Mouse (Mus musculus): ENCODE data around the gene Rimbp2. TPM values are rescaled to one million over a fixed set of nuclear protein-coding genes. Genes with fewer than 3 reads are reported as not detected.
"Not testable (repeated sequence)": the region's sequence is repeated elsewhere in the genome, so short reads cannot be mapped to it uniquely, and the experiment has no call there.

Gene Rimbp2
- 3.2 and 3.4 TPM in 2 replicates for polyA plus RNA-seq (2015; fragmentation: Nextera tagmentation; extraction: Ambion mirVana)

GRCm38 (mm10) chr5:128953278-128954070 is at the start of gene Rimbp2:
Rimbp2 (minus strand) TSS chr5:128953486.
- Histone ChIP-seq H3K4me2 (replicated peaks) (peak within 1 kb of the TSS; percentile 83), H3K27me3 (no peaks in the 10 kb centered on the region), H3K9me3 (no peaks in the 10 kb centered on the region), H3K9ac (replicated peaks) (peak within 1 kb of the TSS; percentile 62), H3K4me3 (peak within 1 kb of the TSS; percentile 56), H3K4me1 (peaks cover 17% of the 10 kb centered on the region), H3K36me3 (no peaks in the 10 kb centered on the region), H3K27ac (replicated peaks) (peak within 1 kb of the TSS; percentile 82)
- 10% methylated on average over 16 of the region's 17 CpGs for WGBS
- ATAC-seq (replicated peaks): peak; percentile 62

DNA sequence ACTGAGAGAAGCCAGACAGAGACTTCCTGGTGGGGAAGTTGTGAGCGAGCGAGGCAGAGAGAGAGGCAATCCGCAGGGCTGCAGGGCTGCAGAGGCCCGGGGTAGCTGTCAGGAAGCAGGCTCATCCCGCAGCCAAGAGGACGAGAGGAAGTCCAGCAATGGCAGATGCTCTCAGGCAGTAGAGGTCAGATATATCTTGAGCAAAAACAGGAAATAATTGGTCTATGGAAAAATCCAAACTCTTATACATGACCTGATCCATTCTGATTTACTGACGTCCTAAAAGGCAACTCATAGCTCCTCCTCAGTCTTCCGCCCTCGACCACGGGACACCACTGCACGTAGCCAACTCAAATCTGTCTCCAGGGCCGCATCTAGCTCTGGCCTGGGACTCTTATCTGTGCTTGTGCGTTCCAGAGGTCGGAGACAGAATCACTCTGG is 49.3 kb upstream of the Rimbp2 start:
- H3K27ac ChIP-seq (replicated peaks): no peak overlapping the region
- WGBS: 74% methylated on average over 14 of the region's 14 CpGs

GRCm38 (mm10) chr5:129000706-129001468 is 47.6 kb upstream of the Rimbp2 start:
- H3K27me3 ChIP-seq: no peaks in the 10 kb centered on the region
- no peak overlapping the region for H3K4me2 ChIP-seq (replicated peaks)
- H3K9ac ChIP-seq (replicated peaks): no peak overlapping the region
- no peaks in the 10 kb centered on the region for H3K36me3 ChIP-seq
- H3K9me3 ChIP-seq: no peaks in the 10 kb centered on the region
- no peak overlapping the region for H3K4me3 ChIP-seq
- no peak for ATAC-seq (replicated peaks)
- no peak overlapping the region for H3K27ac ChIP-seq (replicated peaks)
- H3K4me1 ChIP-seq: no peaks in the 10 kb centered on the region
- WGBS: 54% methylated on average over 8 of the region's 8 CpGs

More for the DNA sequence above, 49.3 kb upstream of the Rimbp2 start:
- no peak overlapping the region for H3K9ac ChIP-seq (replicated peaks)
- no peaks in the 10 kb centered on the region for H3K27me3 ChIP-seq
- H3K4me2 ChIP-seq (replicated peaks): no peak overlapping the region
- ATAC-seq (replicated peaks): no peak
- H3K9me3 ChIP-seq: no peaks in the 10 kb centered on the region
- peaks cover 13% of the 10 kb centered on the region for H3K4me1 ChIP-seq
- no peak overlapping the region for H3K4me3 ChIP-seq
- no peaks in the 10 kb centered on the region for H3K36me3 ChIP-seq

DNA sequence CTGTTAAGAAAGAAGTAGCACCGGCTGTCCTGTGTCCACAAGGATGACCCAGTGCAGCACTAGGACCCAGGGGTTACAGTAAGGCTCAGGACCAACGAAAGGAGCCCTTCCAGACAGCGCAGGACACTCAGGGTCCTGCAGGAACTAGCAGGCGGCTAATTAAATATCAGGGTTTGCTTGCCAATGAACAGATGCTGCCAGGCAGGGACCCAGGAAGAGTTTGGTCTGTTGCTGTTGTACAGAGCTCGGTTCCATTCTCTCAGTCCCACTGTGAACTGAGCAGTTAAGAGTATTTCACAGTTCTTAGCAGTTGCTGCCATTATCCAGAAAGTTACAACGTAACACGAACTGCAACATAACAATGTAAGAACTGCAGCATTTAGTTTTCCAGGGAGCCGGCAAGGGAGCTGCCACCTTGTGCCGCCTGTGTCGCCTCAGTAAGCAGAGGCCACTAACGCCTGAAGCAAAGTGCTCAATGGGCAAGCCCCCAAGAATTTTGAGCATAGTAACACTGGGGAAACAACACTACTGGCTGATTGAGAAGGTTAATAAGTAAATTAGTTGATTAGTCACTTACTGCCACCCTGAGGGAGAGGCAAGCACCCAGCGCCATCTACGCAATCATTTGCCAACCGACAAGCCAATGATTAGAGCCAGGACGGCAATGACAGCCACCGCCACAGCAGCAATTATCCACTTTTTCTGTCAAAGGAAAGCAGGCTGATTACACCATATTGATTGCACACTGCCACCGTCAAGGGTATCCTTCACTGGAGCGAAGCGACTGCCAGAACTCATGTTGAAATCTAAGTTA is 34.1 kb upstream of the Rimbp2 start:
- H3K27me3 ChIP-seq: no peaks in the 10 kb centered on the region
- H3K27ac ChIP-seq (replicated peaks): 0 out of 2 replicates have a peak overlapping the region, but pooled peaks have one; percentile 38
- peaks cover 19% of the 10 kb centered on the region for H3K4me1 ChIP-seq
- H3K4me2 ChIP-seq (replicated peaks): no peak overlapping the region
- no peak overlapping the region for H3K9ac ChIP-seq (replicated peaks)
- peak; percentile 74 for ATAC-seq (replicated peaks)
- no peak overlapping the region for H3K4me3 ChIP-seq
- 46% methylated on average over 19 of the region's 19 CpGs for WGBS
- no peaks in the 10 kb centered on the region for H3K9me3 ChIP-seq
- peaks cover 14% of the 10 kb centered on the region for H3K36me3 ChIP-seq

GRCm38 (mm10) chr5:128985946-128986345 is 32.7 kb upstream of the Rimbp2 start:
- 82% methylated on average over 13 of the region's 13 CpGs for WGBS
- no peak overlapping the region for H3K4me3 ChIP-seq

GRCm38 (mm10) chr5:128984536-128984935 is 31.2 kb upstream of the Rimbp2 start:
- no peak overlapping the region for H3K27ac ChIP-seq (replicated peaks)
- no peak overlapping the region for H3K4me3 ChIP-seq
- H3K4me2 ChIP-seq (replicated peaks): no peak overlapping the region
- H3K4me1 ChIP-seq: peaks cover 19% of the 10 kb centered on the region
- ATAC-seq (replicated peaks): no peak
- WGBS: 90% methylated on average over 6 of the region's 6 CpGs
- no peak overlapping the region for H3K9ac ChIP-seq (replicated peaks)
- no peaks in the 10 kb centered on the region for H3K27me3 ChIP-seq
- no peaks in the 10 kb centered on the region for H3K36me3 ChIP-seq
- H3K9me3 ChIP-seq: no peaks in the 10 kb centered on the region

More at GRCm38 (mm10) chr5:128985946-128986345, 32.7 kb upstream of the Rimbp2 start:
- ATAC-seq (replicated peaks): no peak
- 0 out of 2 replicates have a peak, but pooled peaks cover 4% of the 10 kb centered on the region for H3K36me3 ChIP-seq
- H3K9me3 ChIP-seq: no peaks in the 10 kb centered on the region
- no peak overlapping the region for H3K4me2 ChIP-seq (replicated peaks)
- H3K27ac ChIP-seq (replicated peaks): no peak overlapping the region
- H3K4me1 ChIP-seq: peaks cover 19% of the 10 kb centered on the region
- H3K27me3 ChIP-seq: no peaks in the 10 kb centered on the region
- H3K9ac ChIP-seq (replicated peaks): no peak overlapping the region

DNA sequence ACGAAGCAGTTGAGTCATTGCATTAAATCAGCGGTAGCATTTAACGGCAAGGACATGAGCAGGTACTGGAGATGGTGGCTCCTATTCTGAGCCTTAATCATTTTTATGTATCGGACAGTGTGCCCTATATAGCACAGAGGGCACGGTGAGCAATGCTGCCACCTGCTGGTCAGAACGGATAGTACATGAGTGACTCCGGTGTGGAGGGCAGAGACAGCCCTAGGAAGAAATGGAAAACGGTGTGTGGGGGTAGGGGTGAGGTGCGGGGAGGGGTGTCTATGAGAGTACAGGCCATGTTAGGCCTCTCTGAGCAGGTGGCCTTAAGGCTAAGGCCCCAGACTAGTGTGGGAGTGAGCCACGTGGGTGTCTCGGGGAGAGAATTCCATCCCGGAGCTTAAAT is 28.3 kb upstream of the Rimbp2 start:
- ATAC-seq (replicated peaks): peak; percentile 68; the same call in 1 of the 2 replicates
- no peak overlapping the region for H3K9ac ChIP-seq (replicated peaks)
- WGBS: 28% methylated on average over 12 of the region's 12 CpGs
- H3K36me3 ChIP-seq: no peaks in the 10 kb centered on the region
- H3K4me1 ChIP-seq: 0 out of 2 replicates have a peak, but pooled peaks cover 4% of the 10 kb centered on the region
- H3K4me3 ChIP-seq: no peak overlapping the region
- no peaks in the 10 kb centered on the region for H3K9me3 ChIP-seq
- H3K27me3 ChIP-seq: no peaks in the 10 kb centered on the region
- H3K4me2 ChIP-seq (replicated peaks): no peak overlapping the region
- H3K27ac ChIP-seq (replicated peaks): no peak overlapping the region

- no peak for ATAC-seq (replicated peaks)
- no peaks in the 10 kb centered on the region for H3K36me3 ChIP-seq
- no peak overlapping the region for H3K27ac ChIP-seq (replicated peaks)
- no peak overlapping the region for H3K9ac ChIP-seq (replicated peaks)
- H3K9me3 ChIP-seq: no peaks in the 10 kb centered on the region
- no peak overlapping the region for H3K4me3 ChIP-seq
- H3K4me2 ChIP-seq (replicated peaks): no peak overlapping the region
- WGBS: 75% methylated on average over 7 of the region's 7 CpGs
- no peaks in the 10 kb centered on the region for H3K4me1 ChIP-seq
- no peaks in the 10 kb centered on the region for H3K27me3 ChIP-seq
Measured at GRCm38 (mm10) chr5:128980857-128981256, 27.6 kb upstream of the Rimbp2 start.

DNA sequence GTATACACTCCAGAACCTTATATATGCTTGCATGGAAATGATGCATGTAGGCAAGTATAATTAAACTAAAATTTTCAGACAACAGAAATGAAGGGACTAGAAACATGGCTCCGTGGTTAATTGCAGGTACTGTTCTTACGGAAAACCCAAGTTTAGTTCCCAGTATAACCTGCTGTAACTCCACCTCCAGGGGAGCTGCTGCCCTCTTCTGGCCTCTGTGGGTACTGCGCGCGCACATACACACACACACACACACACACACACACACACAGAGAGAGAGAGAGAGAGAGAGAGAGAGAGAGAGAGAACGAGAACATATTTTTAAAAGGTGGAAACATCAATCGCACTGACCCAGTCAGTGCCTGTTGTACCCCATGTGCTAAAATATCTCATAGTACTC is 25.7 kb upstream of the Rimbp2 start:
- H3K9me3 ChIP-seq: no peaks in the 10 kb centered on the region
- over 99% methylated on average over 7 of the region's 7 CpGs for WGBS
- no peak overlapping the region for H3K4me2 ChIP-seq (replicated peaks)
- no peaks in the 10 kb centered on the region for H3K4me1 ChIP-seq
- no peak for ATAC-seq (replicated peaks)
- no peak overlapping the region for H3K9ac ChIP-seq (replicated peaks)
- H3K4me3 ChIP-seq: no peak overlapping the region
- H3K36me3 ChIP-seq: no peaks in the 10 kb centered on the region
- H3K27ac ChIP-seq (replicated peaks): no peak overlapping the region
- no peaks in the 10 kb centered on the region for H3K27me3 ChIP-seq

DNA sequence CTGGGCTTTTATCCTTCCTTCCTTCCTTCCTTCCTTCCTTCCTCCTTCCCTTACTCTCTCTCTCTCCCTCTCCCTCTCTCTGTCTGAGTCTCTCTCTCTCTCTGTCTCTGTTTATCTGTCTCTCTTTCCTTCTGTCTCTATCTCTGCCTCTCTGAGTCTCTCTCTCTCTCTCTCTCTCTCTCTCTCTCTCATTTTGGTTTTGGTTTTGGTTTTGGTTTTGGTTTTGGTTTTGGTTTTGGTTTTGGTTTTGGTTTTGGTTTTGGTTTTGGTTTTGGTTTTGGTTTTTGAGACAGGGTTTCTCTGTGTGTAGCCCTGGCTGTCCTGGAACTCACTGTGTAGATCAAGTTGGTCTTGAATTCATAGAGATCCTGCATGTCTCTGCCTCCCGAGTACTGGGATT is 24.2 kb upstream of the Rimbp2 start:
- not testable (repeated sequence) for H3K9ac ChIP-seq (replicated peaks)
- 83% methylated on average over 1 of the region's 1 CpGs for WGBS

GRCm38 (mm10) chr5:128976266-128976665 is 23.0 kb upstream of the Rimbp2 start:
- H3K36me3 ChIP-seq: no peaks in the 10 kb centered on the region
- no peak overlapping the region for H3K4me3 ChIP-seq
- H3K9ac ChIP-seq (replicated peaks): no peak overlapping the region
- H3K27ac ChIP-seq (replicated peaks): no peak overlapping the region
- no peaks in the 10 kb centered on the region for H3K4me1 ChIP-seq
- ATAC-seq (replicated peaks): no peak
- H3K9me3 ChIP-seq: no peaks in the 10 kb centered on the region
- 6% methylated on average over 4 of the region's 4 CpGs for WGBS
- no peak overlapping the region for H3K4me2 ChIP-seq (replicated peaks)
- H3K27me3 ChIP-seq: no peaks in the 10 kb centered on the region

More for the DNA sequence above, 24.2 kb upstream of the Rimbp2 start:
- H3K4me3 ChIP-seq; ATAC-seq (replicated peaks); H3K27me3 ChIP-seq; H3K27ac ChIP-seq (replicated peaks); H3K4me1 ChIP-seq; H3K9me3 ChIP-seq; H3K36me3 ChIP-seq; H3K4me2 ChIP-seq (replicated peaks): not testable (repeated sequence)
